Mouse (Mus musculus) CH12.LX (cell line): ENCODE measurements around the gene Tspan3.

Source experiments
- CTCF ChIP-seq, 2 experiments: IDR thresholded peaks in 1 of 2; conservative IDR thresholded peaks in 1 of 2; 2 replicates each; pipeline ENCODE4 v1.5.1; 2011 to 2012; ENCODE audit warnings: low read depth in 2 of 2, low read length in 2 of 2, improper control_type of control experiment in 1 of 2, inconsistent platforms in 1 of 2, mild to moderate bottlenecking in 1 of 2, moderate library complexity in 1 of 2
- GABPA ChIP-seq: IDR thresholded peaks from 2 replicates; pipeline ENCODE4 v1.6.1; 2012; ENCODE audit warnings: low read depth, low read length, improper control_type of control experiment, inconsistent platforms; ENCODE audit not compliant: insufficient replicate concordance
- HCFC1 ChIP-seq: IDR thresholded peaks from 2 replicates; pipeline ENCODE4 v1.6.1; 2012; ENCODE audit warnings: low read depth, mild to moderate bottlenecking, inconsistent platforms, low read length, improper control_type of control experiment
- MAFK ChIP-seq: IDR thresholded peaks from 2 replicates; pipeline ENCODE4 v1.6.1; 2011; ENCODE audit warnings: low read length, improper control_type of control experiment; ENCODE audit not compliant: insufficient replicate concordance
- USF1 ChIP-seq: IDR thresholded peaks from 2 replicates; pipeline ENCODE4 v1.6.1; 2014; ENCODE audit warnings: low read depth, mild to moderate bottlenecking, inconsistent platforms, low read length, improper control_type of control experiment
- ZC3H11A ChIP-seq: IDR thresholded peaks from 2 replicates; pipeline ENCODE4 v1.6.1; 2012; ENCODE audit warnings: low read depth, mild to moderate bottlenecking, inconsistent platforms, low read length, improper control_type of control experiment
- ZNF384 ChIP-seq: IDR thresholded peaks from 2 replicates; pipeline ENCODE4 v1.6.1; 2012; ENCODE audit warnings: low read depth, low read length, improper control_type of control experiment, inconsistent platforms

DNA sequence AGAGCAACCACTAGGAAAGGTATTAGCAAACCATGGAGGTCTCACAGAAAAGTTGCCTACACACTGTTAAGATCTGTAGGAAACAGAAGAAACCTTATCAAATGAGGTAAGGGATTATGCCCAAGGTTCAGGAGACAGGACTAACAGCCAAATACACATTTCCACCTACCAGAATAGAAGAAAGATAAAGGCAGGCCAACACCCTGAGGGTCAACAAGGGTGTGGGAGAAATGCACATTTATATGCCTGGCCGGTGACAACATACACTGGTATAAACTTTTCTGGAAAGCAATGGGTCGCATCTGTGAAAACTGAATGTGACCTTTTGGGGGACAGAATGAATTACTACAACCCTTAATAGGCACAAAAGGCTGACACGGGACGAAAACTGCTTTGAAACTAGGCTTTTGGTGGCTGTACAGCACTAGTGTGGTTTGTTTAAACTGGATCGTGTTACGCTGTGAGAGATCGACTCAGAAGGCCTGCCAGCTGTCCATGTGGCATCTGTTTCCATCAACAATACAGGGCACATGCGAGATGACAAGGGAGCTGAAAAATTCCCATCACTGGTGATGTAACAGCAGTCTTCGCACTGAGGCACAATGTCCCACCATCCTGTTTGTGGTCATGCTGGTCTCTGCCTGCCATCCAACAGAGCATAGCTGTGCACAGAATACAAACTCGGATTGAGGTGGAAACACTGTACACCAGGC, 33.3 kb downstream of the Tspan3 start:
- TF ChIP-seq ZNF384 (no peak), CTCF (conservative IDR thresholded peaks at IDR 0.05 in 1 of 2, IDR thresholded peaks at IDR 0.05 in 1 of 2; ENCODE audit: low read depth in 2 of 2, low read length in 2 of 2) (no peak), MAFK (no peak), ZC3H11A (no peak), HCFC1 (no peak), GABPA (no peak), USF1 (no peak)
